Mouse (Mus musculus): ENCODE data around the gene Stx19.
A peak's percentile ranks its signal among the peaks of the same experiment; 100 is the strongest.

The Stx19 gene

GRCm38 (mm10) chr16:62852464-62853252 is 38.2 kb downstream of the Stx19 start:
- DNase-seq (ENCODE audit: low read depth): peak; percentile 43

GRCm38 (mm10) chr16:62853611-62854126 is 39.2 kb downstream of the Stx19 start:
- peak; percentile 43 for DNase-seq (ENCODE audit: low read depth)

- DNase-seq (ENCODE audit: low read depth): peak; percentile 68
Observed at GRCm38 (mm10) chr16:62854191-62855068, 40.0 kb downstream of the Stx19 start, which contains the start of gene Pros1. Pros1 (plus strand) TSS chr16:62854307.

GRCm38 (mm10) chr16:62855385-62855784 is 40.9 kb downstream of the Stx19 start:
- no peak for DNase-seq (ENCODE audit: low read depth)

GRCm38 (mm10) chr16:62856273-62856672 is 41.8 kb downstream of the Stx19 start:
- DNase-seq (ENCODE audit: low read depth): no peak

- no peak for DNase-seq (ENCODE audit: low read depth)
Observed at GRCm38 (mm10) chr16:62857498-62857897, 43.0 kb downstream of the Stx19 start.

GRCm38 (mm10) chr16:62858018-62858417 is 43.5 kb downstream of the Stx19 start:
- peak; percentile 61 for DNase-seq (ENCODE audit: low read depth)

- DNase-seq (ENCODE audit: low read depth): no peak
Observed at GRCm38 (mm10) chr16:62860140-62860539, 45.7 kb downstream of the Stx19 start.

- no peak for DNase-seq (ENCODE audit: low read depth)
Observed at GRCm38 (mm10) chr16:62861455-62861854, 47.0 kb downstream of the Stx19 start.

- DNase-seq (ENCODE audit: low read depth): no peak
Observed at GRCm38 (mm10) chr16:62872688-62873117, 58.2 kb downstream of the Stx19 start.

GRCm38 (mm10) chr16:62873180-62873579 is 58.7 kb downstream of the Stx19 start:
- DNase-seq (ENCODE audit: low read depth): no peak

Measured in NIH3T3 (cell line).